Mouse (Mus musculus): ENCODE data around the gene P2ry12. TPM values are rescaled to one million over a fixed set of nuclear protein-coding genes. Genes with fewer than 3 reads are reported as not detected.

Gene P2ry12
- 4.3 and 5.4 TPM in 2 replicates for polyA plus RNA-seq (2016; fragmentation: Nextera tagmentation; extraction: Ambion mirVana)

DNA sequence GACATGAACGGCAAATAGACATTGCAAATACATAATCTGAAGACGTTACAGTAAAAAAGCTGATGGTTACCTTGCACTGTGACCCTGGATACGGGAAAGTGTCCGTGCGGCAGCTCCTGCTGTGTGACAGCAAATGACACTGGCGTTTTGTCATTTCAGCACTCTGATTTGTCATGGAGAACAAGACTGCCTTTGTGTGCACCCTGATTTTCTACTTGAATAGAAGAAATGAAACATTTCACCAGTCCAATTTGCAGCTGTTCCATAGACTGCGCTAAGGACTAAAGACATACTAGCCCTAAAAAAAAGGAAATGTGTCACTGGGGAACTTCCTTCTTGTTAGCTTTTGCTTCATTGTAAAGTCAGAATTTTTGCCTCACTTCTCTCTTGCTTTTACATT is at the start of gene P2ry12:
P2ry12 (minus strand) TSS at position 168 of the 400 bp plus-strand sequence.
- Histone ChIP-seq H3K27ac (no peak within 1 kb of the TSS), H3K36me3 (no peaks in the 10 kb centered on the region), H3K4me3 (no peak within 1 kb of the TSS), H3K9me3 (replicated peaks) (no peaks in the 10 kb centered on the region), H3K4me2 (replicated peaks) (peak within 1 kb of the TSS; percentile 18; the same call in 1 of the 2 replicates), H3K4me1 (peaks cover 15% of the 10 kb centered on the region), H3K9ac (no peak within 1 kb of the TSS), H3K27me3 (no peaks in the 10 kb centered on the region; the same call in 1 of the 2 replicates)
- WGBS: 11% methylated on average over 7 of the region's 7 CpGs
- ATAC-seq (ENCODE audit: low FRiP score): peak; percentile 61

DNA sequence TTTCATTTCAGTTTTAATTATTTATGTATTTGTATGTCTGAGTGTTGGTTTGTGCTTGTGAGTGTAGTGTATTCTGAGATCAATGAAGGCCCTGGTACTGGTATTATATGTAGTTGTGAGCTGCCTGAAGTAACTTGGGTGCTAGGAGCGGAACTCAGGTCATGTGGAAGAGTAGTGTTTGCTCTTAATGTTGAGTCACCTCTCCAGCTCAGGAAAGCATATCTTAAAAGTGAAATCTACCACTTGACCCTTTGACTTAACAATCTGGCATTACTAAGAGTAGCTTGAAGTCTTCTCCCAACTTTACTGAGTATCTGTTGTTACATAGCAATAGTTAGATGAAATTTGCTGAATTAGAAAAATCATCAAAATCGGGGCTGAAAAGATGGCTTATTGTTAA is 42.8 kb upstream of the P2ry12 start:
- Histone ChIP-seq H3K4me1 (no peaks in the 10 kb centered on the region), H3K36me3 (no peaks in the 10 kb centered on the region), H3K4me3 (no peak overlapping the region), H3K27ac (no peak overlapping the region), H3K9ac (no peak overlapping the region), H3K4me2 (replicated peaks) (no peak overlapping the region), H3K9me3 (replicated peaks) (no peaks in the 10 kb centered on the region), H3K27me3 (no peaks in the 10 kb centered on the region)
- 93% methylated on average over 2 of the region's 2 CpGs for WGBS
- ATAC-seq (ENCODE audit: low FRiP score): no peak

DNA sequence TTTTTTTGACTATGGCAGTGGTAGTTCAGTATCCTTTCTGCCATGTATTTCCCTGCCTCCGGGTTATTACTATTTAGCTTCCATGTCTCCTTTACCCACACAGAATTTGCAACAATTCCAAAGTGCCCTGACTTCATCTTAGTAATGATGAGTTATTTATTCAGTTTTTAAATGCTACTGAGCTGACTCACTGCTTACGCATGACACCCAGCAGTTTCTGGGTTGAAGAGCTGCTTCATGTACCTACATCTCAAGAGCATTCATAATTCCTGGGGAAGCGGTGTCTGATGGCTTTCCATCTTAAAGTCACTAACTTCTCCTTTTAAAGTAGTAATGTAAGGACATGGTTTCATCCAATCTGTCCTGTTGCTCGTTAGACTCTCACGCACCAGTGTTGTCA is 42.3 kb upstream of the P2ry12 start:
- Histone ChIP-seq H3K27me3 (no peaks in the 10 kb centered on the region), H3K36me3 (no peaks in the 10 kb centered on the region), H3K27ac (no peak overlapping the region), H3K9me3 (replicated peaks) (no peaks in the 10 kb centered on the region), H3K4me3 (no peak overlapping the region), H3K4me1 (no peaks in the 10 kb centered on the region), H3K4me2 (replicated peaks) (no peak overlapping the region), H3K9ac (no peak overlapping the region)
- 84% methylated on average over 5 of the region's 5 CpGs for WGBS
- no peak for ATAC-seq (ENCODE audit: low FRiP score)

DNA sequence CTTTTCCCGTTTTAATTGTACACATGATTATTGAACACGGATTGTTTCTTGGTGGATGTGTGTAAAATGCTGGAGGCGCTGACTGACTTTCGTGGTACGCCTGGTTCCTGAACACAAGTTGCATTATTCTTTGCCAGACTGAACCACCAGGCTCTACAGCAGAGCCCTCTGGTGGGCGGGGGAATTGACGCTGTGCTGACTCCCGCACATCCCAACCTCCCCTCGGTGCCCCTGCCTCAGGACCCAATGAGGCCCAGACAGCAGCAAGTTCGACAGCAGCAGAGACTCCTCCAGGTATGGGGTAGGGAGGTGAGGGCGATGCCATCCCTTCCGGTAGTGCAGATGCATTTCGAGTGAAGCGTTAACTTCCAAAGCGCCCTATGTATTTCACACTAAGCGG is 35.0 kb upstream of the P2ry12 start:
- Histone ChIP-seq H3K36me3 (no peaks in the 10 kb centered on the region), H3K4me1 (no peaks in the 10 kb centered on the region), H3K27me3 (no peaks in the 10 kb centered on the region), H3K9me3 (replicated peaks) (no peaks in the 10 kb centered on the region), H3K4me2 (replicated peaks) (no peak overlapping the region), H3K9ac (no peak overlapping the region), H3K27ac (no peak overlapping the region), H3K4me3 (no peak overlapping the region)
- ATAC-seq (ENCODE audit: low FRiP score): no peak
- WGBS: 87% methylated on average over 16 of the region's 16 CpGs

DNA sequence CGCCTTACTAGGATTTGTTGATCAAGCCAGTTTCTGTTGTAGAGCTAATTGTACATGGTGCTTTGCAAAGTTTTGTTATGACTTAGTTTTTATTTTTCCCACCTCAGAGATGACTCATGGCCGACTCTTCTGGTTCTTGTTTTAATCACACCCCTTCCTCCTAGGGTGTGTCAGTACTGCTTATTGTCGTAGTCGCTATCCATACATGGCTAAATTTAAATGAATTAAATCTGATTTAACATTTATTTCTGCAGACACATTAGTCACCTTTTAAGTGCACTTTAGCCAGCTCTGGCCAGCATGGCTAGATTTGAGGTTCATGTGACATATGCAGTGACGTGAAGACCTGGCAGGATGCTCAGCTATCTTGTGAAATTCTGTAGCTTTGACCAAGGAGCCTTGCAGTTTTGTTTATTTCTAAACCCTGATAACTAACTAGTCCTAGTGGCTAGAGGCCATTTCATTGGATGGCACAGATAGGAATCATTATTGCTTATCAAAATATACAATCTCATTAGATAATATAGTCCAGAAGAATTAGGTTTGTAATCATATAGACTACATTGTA is 34.0 kb upstream of the P2ry12 start:
- no peaks in the 10 kb centered on the region for H3K4me1 ChIP-seq
- H3K36me3 ChIP-seq: no peaks in the 10 kb centered on the region
- H3K9me3 ChIP-seq (replicated peaks): no peaks in the 10 kb centered on the region
- WGBS: 92% methylated on average over 5 of the region's 5 CpGs
- no peak overlapping the region for H3K27ac ChIP-seq
- no peak overlapping the region for H3K4me3 ChIP-seq
- no peak for ATAC-seq (ENCODE audit: low FRiP score)
- no peak overlapping the region for H3K4me2 ChIP-seq (replicated peaks)
- no peaks in the 10 kb centered on the region for H3K27me3 ChIP-seq
- H3K9ac ChIP-seq: no peak overlapping the region

DNA sequence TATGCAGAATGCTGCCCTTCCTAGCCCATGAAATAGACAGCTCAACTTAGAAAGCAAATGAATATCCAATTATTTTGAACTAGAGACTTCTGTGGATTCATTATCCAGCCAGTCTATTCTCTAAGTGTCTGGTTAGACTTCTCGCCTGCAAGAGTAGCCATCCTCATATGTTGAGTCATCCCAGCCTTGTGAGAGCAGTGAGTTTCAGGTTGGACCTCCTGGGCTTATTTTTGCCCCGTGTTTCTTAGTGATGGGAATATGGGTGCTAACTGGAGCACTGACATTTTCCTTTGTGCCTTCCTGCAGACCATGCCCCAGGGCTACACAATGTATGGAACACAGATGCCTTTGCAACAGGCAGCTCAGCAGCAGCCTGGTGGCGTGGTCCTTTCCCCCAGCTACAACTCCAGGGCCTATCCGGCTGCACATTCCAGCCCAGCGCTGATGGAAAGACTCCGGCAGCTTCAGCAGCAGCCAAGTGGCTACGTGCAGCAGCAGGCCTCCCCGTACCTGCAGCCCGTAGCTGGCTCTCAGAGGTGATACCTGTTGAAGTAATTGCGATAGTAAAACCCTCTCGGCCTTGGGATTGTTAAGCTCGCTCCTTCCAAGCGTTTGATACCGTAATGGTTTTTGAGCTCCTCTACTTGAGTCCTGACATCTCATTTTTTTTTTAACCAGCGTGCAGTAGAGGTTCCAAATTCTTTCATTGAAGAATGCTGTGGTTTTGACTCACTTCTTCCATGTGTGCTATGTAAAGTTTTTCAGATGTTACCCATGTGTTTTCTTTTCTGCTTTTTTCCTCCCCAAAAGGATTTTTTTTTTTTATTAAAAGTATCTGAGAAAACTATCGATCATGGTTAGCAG is 33.3 kb upstream of the P2ry12 start:
- no peak for ATAC-seq (ENCODE audit: low FRiP score)
- no peak overlapping the region for H3K4me2 ChIP-seq (replicated peaks)
- no peak overlapping the region for H3K27ac ChIP-seq
- no peaks in the 10 kb centered on the region for H3K27me3 ChIP-seq
- no peaks in the 10 kb centered on the region for H3K4me1 ChIP-seq
- H3K4me3 ChIP-seq: no peak overlapping the region
- no peaks in the 10 kb centered on the region for H3K36me3 ChIP-seq
- H3K9ac ChIP-seq: no peak overlapping the region
- H3K9me3 ChIP-seq (replicated peaks): no peaks in the 10 kb centered on the region
- 91% methylated on average over 16 of the region's 16 CpGs for WGBS

DNA sequence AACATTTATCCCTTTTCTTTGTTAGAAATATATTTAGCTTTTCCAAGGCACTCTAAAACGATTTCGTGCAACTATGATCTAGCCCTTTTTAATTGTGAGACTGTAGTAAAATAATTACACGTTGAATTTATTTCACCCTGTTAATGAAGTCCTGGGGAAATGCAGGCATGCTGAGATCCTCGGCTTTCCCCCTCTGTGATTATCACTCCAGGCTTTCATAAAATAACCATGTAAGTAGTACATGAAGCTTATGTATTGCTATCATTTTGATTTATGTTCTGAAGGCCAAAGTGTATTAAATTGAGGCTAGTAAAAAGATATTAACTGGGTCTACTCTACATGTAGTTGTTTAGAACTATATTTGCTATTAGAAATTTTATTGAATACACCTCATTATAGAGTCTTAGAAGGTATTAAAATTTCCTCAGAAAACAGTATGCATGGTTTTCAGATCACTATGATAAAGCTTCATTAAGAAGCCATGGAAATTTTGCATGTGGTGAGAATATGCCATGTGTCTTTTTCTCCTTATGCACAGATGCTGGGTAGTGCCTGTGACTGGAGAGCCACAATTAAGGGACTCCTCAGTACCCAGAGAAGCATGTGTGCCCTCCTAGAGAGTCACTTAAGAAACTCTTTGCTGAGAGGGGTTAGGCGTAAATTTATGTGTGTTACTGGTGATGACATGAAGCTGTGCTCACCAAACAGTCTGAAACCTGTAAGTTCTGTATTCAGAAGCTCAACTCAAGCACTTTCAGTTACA is 30.9 kb upstream of the P2ry12 start:
- Histone ChIP-seq H3K27me3 (no peaks in the 10 kb centered on the region), H3K4me3 (no peak overlapping the region), H3K9me3 (replicated peaks) (no peaks in the 10 kb centered on the region), H3K9ac (no peak overlapping the region), H3K36me3 (no peaks in the 10 kb centered on the region), H3K4me1 (no peaks in the 10 kb centered on the region), H3K27ac (no peak overlapping the region), H3K4me2 (replicated peaks) (no peak overlapping the region)
- WGBS: 81% methylated on average over 5 of the region's 5 CpGs
- ATAC-seq (ENCODE audit: low FRiP score): no peak

DNA sequence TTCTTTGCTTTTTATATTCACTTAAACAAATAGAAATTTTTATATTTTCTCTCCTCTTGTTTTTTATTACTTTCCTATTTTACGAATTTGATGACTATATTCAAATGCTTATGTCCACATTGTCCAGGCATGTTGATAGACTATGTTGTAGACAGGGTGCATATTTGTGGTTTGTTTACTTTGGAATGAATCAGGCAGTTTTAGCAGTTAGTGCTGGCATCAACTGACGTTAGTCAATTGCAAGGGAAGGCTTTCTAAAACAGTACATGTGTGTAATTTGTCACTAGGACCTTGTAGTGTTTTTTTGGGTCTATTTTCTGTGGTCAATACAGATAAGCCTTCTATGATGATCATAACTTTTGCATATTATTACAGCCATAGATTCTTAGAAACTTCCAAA is 27.9 kb upstream of the P2ry12 start:
- H3K4me3 ChIP-seq: no peak overlapping the region
- 78% methylated on average over 2 of the region's 2 CpGs for WGBS
- H3K27me3 ChIP-seq: no peaks in the 10 kb centered on the region
- H3K36me3 ChIP-seq: no peaks in the 10 kb centered on the region
- H3K9me3 ChIP-seq (replicated peaks): no peaks in the 10 kb centered on the region
- no peak overlapping the region for H3K4me2 ChIP-seq (replicated peaks)
- no peak overlapping the region for H3K27ac ChIP-seq
- H3K4me1 ChIP-seq: no peaks in the 10 kb centered on the region
- no peak overlapping the region for H3K9ac ChIP-seq
- no peak for ATAC-seq (ENCODE audit: low FRiP score)

DNA sequence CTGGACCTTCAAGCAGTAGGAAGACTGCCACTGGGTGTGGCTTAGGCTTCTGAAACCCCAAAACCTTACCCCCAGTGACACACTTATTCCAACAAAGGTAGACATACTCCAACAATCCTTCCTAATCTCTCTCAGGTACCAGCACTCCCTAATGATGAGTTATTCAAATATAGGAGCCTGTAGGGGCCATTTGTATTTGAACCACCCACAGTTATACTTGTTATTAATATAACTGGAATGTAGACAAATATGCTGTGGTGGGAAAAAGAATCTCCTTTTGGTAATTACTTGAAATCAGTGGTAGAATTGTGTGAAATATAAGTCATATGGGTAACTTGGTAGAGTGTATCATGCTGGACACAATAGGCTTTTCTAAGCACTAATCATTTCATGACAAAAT is 15.9 kb upstream of the P2ry12 start:
- H3K36me3 ChIP-seq: no peaks in the 10 kb centered on the region
- H3K4me1 ChIP-seq: peaks cover 8% of the 10 kb centered on the region; the same call in 1 of the 2 replicates
- no peaks in the 10 kb centered on the region for H3K9me3 ChIP-seq (replicated peaks)
- H3K27ac ChIP-seq: no peak overlapping the region
- no peak overlapping the region for H3K9ac ChIP-seq
- no peak overlapping the region for H3K4me3 ChIP-seq
- ATAC-seq (ENCODE audit: low FRiP score): no peak
- H3K4me2 ChIP-seq (replicated peaks): no peak overlapping the region
- no peaks in the 10 kb centered on the region for H3K27me3 ChIP-seq

DNA sequence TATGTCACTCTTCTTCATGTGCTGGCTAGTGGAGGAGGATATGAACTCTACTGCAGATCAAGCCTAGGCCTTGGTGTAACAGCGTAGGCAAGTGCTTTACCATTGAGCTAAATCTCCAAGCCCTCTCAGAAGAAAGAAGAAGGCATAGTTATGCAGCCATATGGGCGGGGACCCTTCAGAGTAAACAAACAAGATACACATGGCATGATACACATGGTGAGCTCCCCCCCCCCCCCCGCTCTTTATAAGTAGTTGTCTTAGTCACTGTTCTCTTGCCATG is 15.5 kb upstream of the P2ry12 start:
- no peak overlapping the region for H3K4me3 ChIP-seq
- peaks cover 8% of the 10 kb centered on the region; the same call in 1 of the 2 replicates for H3K4me1 ChIP-seq
- H3K9ac ChIP-seq: no peak overlapping the region
- no peaks in the 10 kb centered on the region for H3K27me3 ChIP-seq
- no peak overlapping the region for H3K4me2 ChIP-seq (replicated peaks)
- WGBS: 82% methylated on average over 3 of the region's 3 CpGs
- ATAC-seq (ENCODE audit: low FRiP score): no peak
- no peaks in the 10 kb centered on the region for H3K9me3 ChIP-seq (replicated peaks)
- H3K36me3 ChIP-seq: no peaks in the 10 kb centered on the region
- H3K27ac ChIP-seq: no peak overlapping the region

DNA sequence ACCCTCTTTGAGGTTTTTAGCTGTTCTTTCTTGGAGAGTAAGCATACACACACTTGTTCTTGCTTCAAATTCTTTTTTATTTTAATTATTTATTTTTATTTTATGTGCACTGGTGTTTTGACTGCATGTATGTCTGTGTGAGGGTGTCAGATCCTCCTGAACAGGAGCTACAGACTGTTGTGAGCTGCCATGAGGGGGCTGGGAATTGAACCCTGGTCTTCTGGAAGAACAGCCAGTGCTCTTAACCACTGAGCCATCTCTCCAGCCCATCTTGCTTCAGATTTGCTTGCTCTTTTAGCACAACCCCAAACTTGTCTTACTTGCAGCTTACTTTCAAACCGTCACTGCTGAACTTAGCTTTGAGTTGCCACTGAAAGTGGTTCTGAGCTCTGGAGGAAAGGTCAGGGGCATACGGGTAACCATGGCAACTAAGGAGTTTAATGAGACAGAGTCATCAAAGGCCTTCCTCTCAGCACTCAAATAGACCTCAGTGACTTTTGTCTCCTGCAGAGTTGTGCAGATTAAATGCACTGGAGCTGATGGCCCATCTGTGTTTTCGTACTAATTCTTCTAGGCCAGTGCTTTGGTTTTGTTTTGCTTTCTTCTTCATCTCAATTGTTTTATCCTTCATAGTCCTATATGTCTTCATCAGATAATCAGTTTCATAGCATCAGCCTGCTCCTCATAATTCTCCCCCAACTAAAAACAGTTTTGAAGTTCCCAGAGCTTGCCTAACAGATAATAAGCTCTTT is 15.0 kb upstream of the P2ry12 start:
- Histone ChIP-seq H3K9me3 (replicated peaks) (no peaks in the 10 kb centered on the region), H3K4me2 (replicated peaks) (no peak overlapping the region), H3K27me3 (no peaks in the 10 kb centered on the region), H3K27ac (no peak overlapping the region), H3K36me3 (no peaks in the 10 kb centered on the region), H3K4me1 (peaks cover 8% of the 10 kb centered on the region; the same call in 1 of the 2 replicates), H3K4me3 (no peak overlapping the region), H3K9ac (no peak overlapping the region)
- ATAC-seq (ENCODE audit: low FRiP score): no peak
- WGBS: 11% methylated on average over 3 of the region's 3 CpGs

DNA sequence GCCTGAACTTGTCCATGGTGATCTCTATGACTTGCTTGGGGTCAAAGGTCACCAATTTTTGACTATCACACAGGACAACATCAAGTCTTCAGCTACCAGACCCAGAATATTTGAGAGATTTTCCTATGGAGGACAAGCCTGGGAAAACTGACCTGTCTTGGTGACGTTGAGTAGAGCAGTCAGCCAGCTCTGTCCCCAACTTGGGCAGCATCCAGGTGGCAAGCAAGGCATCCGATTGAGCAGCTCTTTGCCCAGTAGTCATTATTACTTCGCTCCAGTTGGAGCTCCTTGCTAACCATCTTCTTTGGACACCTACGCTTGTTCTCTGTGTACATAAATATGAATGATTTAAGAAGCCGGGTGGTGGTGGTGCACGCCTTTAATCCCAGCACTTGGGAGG is 8.1 kb upstream of the P2ry12 start:
- H3K27ac ChIP-seq: no peak overlapping the region
- no peaks in the 10 kb centered on the region; the same call in 1 of the 2 replicates for H3K36me3 ChIP-seq
- no peaks in the 10 kb centered on the region for H3K9me3 ChIP-seq (replicated peaks)
- H3K4me1 ChIP-seq: no peaks in the 10 kb centered on the region
- ATAC-seq (ENCODE audit: low FRiP score): no peak
- no peaks in the 10 kb centered on the region for H3K27me3 ChIP-seq
- H3K4me2 ChIP-seq (replicated peaks): no peak overlapping the region
- WGBS: 89% methylated on average over 6 of the region's 6 CpGs
- no peak overlapping the region for H3K4me3 ChIP-seq
- no peak overlapping the region for H3K9ac ChIP-seq

All from hindbrain, embryonic 12.5 days (tissue).